Mouse (Mus musculus): Measurements from ENCODE around the gene Prpf3. TPM values are rescaled to one million over a fixed set of nuclear protein-coding genes. Genes with fewer than 3 reads are reported as not detected.
"Not testable (repeated sequence)": the region's sequence is repeated elsewhere in the genome, so short reads cannot be mapped to it uniquely, and the experiment has no call there.

The Prpf3 gene
- total RNA-seq, 2 experiments from 2014 or later: 24.4 to 27.8 TPM

- DNase-seq (ENCODE audit: extremely low spot score in 1 of 2, low spot score in 2 of 2): no peak
- intact Hi-C loops (cut with DNase I): loop anchor here (5.0 kb wide), 1 partner anchor 163 kb away; no protein-coding TSS in a partner anchor
These were observed 28.7 kb upstream of the Prpf3 start for GRCm38 (mm10) chr3:95884400-95884799.

GRCm38 (mm10) chr3:95882816-95883425 lies 27.2 kb upstream of the Prpf3 start:
- intact Hi-C loops (cut with DNase I): loop anchor here (5.0 kb wide), 1 partner anchor 164 kb away; no protein-coding TSS in a partner anchor
- DNase-seq (ENCODE audit: extremely low spot score in 1 of 2, low spot score in 2 of 2): peak; percentile 71 to 90

GRCm38 (mm10) chr3:95881979-95882815 lies 26.5 kb upstream of the Prpf3 start, which contains the start of gene Ciart:
Gene Ciart (minus strand): TSS chr3:95882251.
- peak; percentile 97 for DNase-seq (ENCODE audit: extremely low spot score in 1 of 2, low spot score in 2 of 2)
- intact Hi-C loops (cut with DNase I): loop anchor here (5.0 kb wide), 1 partner anchor 165 kb away; no protein-coding TSS in a partner anchor

- intact Hi-C loops (cut with DNase I): no loop called here
- no peak for DNase-seq (ENCODE audit: extremely low spot score in 1 of 2, low spot score in 2 of 2)
These were observed 23.4 kb upstream of the Prpf3 start for GRCm38 (mm10) chr3:95879063-95879462.

- intact Hi-C loops (cut with DNase I): no loop called here
- no peak for DNase-seq (ENCODE audit: extremely low spot score in 1 of 2, low spot score in 2 of 2)
These were observed 16.4 kb upstream of the Prpf3 start for GRCm38 (mm10) chr3:95872048-95872447.

GRCm38 (mm10) chr3:95871392-95871867 lies 15.7 kb upstream of the Prpf3 start, which contains the start of gene Mrps21:
Gene Mrps21 (minus strand): TSS chr3:95871519.
- DNase-seq (ENCODE audit: extremely low spot score in 1 of 2, low spot score in 2 of 2): peak; percentile 80 to 92
- intact Hi-C loops (cut with DNase I): no loop called here

- DNase-seq (ENCODE audit: extremely low spot score in 1 of 2, low spot score in 2 of 2): no peak
- intact Hi-C loops (cut with DNase I): no loop called here
These were observed 15.3 kb upstream of the Prpf3 start for GRCm38 (mm10) chr3:95870976-95871375.

GRCm38 (mm10) chr3:95867408-95867807 lies 11.7 kb upstream of the Prpf3 start:
- DNase-seq (ENCODE audit: extremely low spot score in 1 of 2, low spot score in 2 of 2): no peak
- intact Hi-C loops (cut with DNase I): no loop called here

GRCm38 (mm10) chr3:95866071-95866470 lies 10.4 kb upstream of the Prpf3 start:
- intact Hi-C loops (cut with DNase I): no loop called here
- no peak for DNase-seq (ENCODE audit: extremely low spot score in 1 of 2, low spot score in 2 of 2)

GRCm38 (mm10) chr3:95865571-95865970 lies 9.9 kb upstream of the Prpf3 start:
- intact Hi-C loops (cut with DNase I): no loop called here
- no peak for DNase-seq (ENCODE audit: extremely low spot score in 1 of 2, low spot score in 2 of 2)

GRCm38 (mm10) chr3:95865050-95865449 lies 9.4 kb upstream of the Prpf3 start:
- peak in 1 of 2 experiments; percentile 56 for DNase-seq (ENCODE audit: extremely low spot score in 1 of 2, low spot score in 2 of 2)
- intact Hi-C loops (cut with DNase I): no loop called here

- intact Hi-C loops (cut with DNase I): loop anchor here (5.0 kb wide), 1 partner anchor 44 kb away; no protein-coding TSS in a partner anchor
- DNase-seq (ENCODE audit: extremely low spot score in 1 of 2, low spot score in 2 of 2): no peak
These were observed 7.9 kb upstream of the Prpf3 start for GRCm38 (mm10) chr3:95863578-95863977.

GRCm38 (mm10) chr3:95861796-95862195 lies 6.1 kb upstream of the Prpf3 start:
- peak; percentile 72 to 74 for DNase-seq (ENCODE audit: extremely low spot score in 1 of 2, low spot score in 2 of 2)

GRCm38 (mm10) chr3:95861216-95861615 lies 5.5 kb upstream of the Prpf3 start:
- no peak for DNase-seq (ENCODE audit: extremely low spot score in 1 of 2, low spot score in 2 of 2)
- intact Hi-C loops (cut with DNase I): loop anchor here (5.0 kb wide), 1 partner anchor 46 kb away; no protein-coding TSS in a partner anchor

More at GRCm38 (mm10) chr3:95861796-95862195, 6.1 kb upstream of the Prpf3 start:
- intact Hi-C loops (cut with DNase I): loop anchor here (5.0 kb wide), 1 partner anchor 46 kb away; no protein-coding TSS in a partner anchor

- DNase-seq (ENCODE audit: extremely low spot score in 1 of 2, low spot score in 2 of 2): no peak
- intact Hi-C loops (cut with DNase I): loop anchor here (5.0 kb wide), 1 partner anchor 47 kb away; no protein-coding TSS in a partner anchor
These were observed 4.6 kb upstream of the Prpf3 start for GRCm38 (mm10) chr3:95860323-95860722.

GRCm38 (mm10) chr3:95858278-95858677 lies 2.6 kb upstream of the Prpf3 start:
- DNase-seq (ENCODE audit: extremely low spot score in 1 of 2, low spot score in 2 of 2); intact Hi-C loops (cut with DNase I): not testable (repeated sequence)

- intact Hi-C loops (cut with DNase I); DNase-seq (ENCODE audit: extremely low spot score in 1 of 2, low spot score in 2 of 2): not testable (repeated sequence)
These were observed 1.4 kb upstream of the Prpf3 start for GRCm38 (mm10) chr3:95857050-95857449.

GRCm38 (mm10) chr3:95856115-95856514 lies 430 bp upstream of the Prpf3 start:
- DNase-seq (ENCODE audit: extremely low spot score in 1 of 2, low spot score in 2 of 2): no peak
- intact Hi-C loops (cut with DNase I): no loop called here

GRCm38 (mm10) chr3:95851317-95851716 lies 4.4 kb downstream of the Prpf3 start:
- intact Hi-C loops (cut with DNase I): no loop called here
- DNase-seq (ENCODE audit: extremely low spot score in 1 of 2, low spot score in 2 of 2): no peak
